Mouse (Mus musculus) heart, postnatal 0 days (tissue): ENCODE measurements around the gene Kyat1. TPM values are rescaled to one million over a fixed set of nuclear protein-coding genes. Genes with fewer than 3 reads are reported as not detected.
"Not testable (repeated sequence)": the region's sequence is repeated elsewhere in the genome, so short reads cannot be mapped to it uniquely, and the experiment has no call there.

Source experiments
- ATAC-seq: fragments of 200-750 bp; cut with Nextera tagmentation; 2 replicates; pipeline ENCODE4 v1.8.0; 2017; ENCODE audit warnings: low read depth, moderate number of reproducible peaks, moderate library complexity; ENCODE audit not compliant: insufficient read depth
- DNase-seq: peaks from one replicate; pipeline ENCODE4 v3.0.0-alpha.2; 2016; ENCODE audit warnings: low spot score
- H3K27ac ChIP-seq: fragments of 300-500 bp; sonication (generic); 2 replicates; pipeline ENCODE4 v1.5.1; 2014; ENCODE audit warnings: low read depth, mild to moderate bottlenecking
- H3K27me3 ChIP-seq: fragments of 300-500 bp; sonication (generic); 2 replicates; pipeline ENCODE4 v1.6.1; 2014; ENCODE audit warnings: low read length, mixed read lengths; ENCODE audit not compliant: control insufficient read depth, insufficient read depth
- H3K36me3 ChIP-seq: fragments of 300-500 bp; sonication (generic); replicated peaks from 2 replicates; pipeline ENCODE4 v1.6.1; 2014; ENCODE audit warnings: low read length, mixed read lengths; ENCODE audit not compliant: control insufficient read depth, insufficient read depth
- H3K4me1 ChIP-seq: fragments of 300-500 bp; sonication (generic); 2 replicates; pipeline ENCODE4 v1.6.1; 2014; ENCODE audit warnings: antibody characterized with exemption; ENCODE audit not compliant: control insufficient read depth, insufficient read depth
- H3K4me2 ChIP-seq: fragments of 300-500 bp; sonication (generic); 2 replicates; pipeline ENCODE4 v1.6.1; 2014; ENCODE audit warnings: low read depth, mild to moderate bottlenecking, low read length, moderate library complexity
- H3K4me3 ChIP-seq: fragments of 300-500 bp; sonication (generic); 2 replicates; pipeline ENCODE4 v1.5.1; 2014; ENCODE audit warnings: low read depth, low read length
- H3K9ac ChIP-seq: fragments of 300-500 bp; sonication (generic); replicated peaks from 2 replicates; pipeline ENCODE4 v1.6.1; 2014; ENCODE audit warnings: low read depth, low read length, mixed read lengths
- H3K9me3 ChIP-seq: fragments of 300-500 bp; sonication (generic); replicated peaks from 2 replicates; pipeline ENCODE4 v1.6.1; 2016; ENCODE audit warnings: low read length; ENCODE audit not compliant: control insufficient read depth
- CTCF ChIP-seq: IDR thresholded peaks from 2 replicates; pipeline ENCODE4 v1.5.1; 2016; ENCODE audit warnings: antibody characterized with exemption, control low read depth, low read depth
- EP300 ChIP-seq: IDR thresholded peaks from 2 replicates; pipeline ENCODE4 v1.6.1; 2016; ENCODE audit warnings: antibody characterized with exemption, low read depth
- WGBS: fragments of 180-500 bp; shearing (Covaris S2); extraction: QIAGEN DNeasy Blood & Tissue Kit; methylation state at CpG from one replicate; pipeline ENCODE4 v1.1.7; 2014; 5-methylcytosine and 5-hydroxymethylcytosine counted together
- polyA plus RNA-seq: library from polyadenylated mRNA; unstranded; fragments of >200 nt; fragmentation: Nextera tagmentation; extraction: Ambion mirVana; gene quantifications from 2 replicates; pipeline ENCODE4 v1.2.1, GENCODE M21; 2015
- total RNA-seq: library from RNA; depleted of rRNA; stranded (reverse); fragments of >200 nt; gene quantifications from 2 replicates; pipeline ENCODE4 v1.2.3, GENCODE M21; 2014; ENCODE audit warnings: low replicate concordance

Gene Kyat1
- total and polyA plus RNA-seq, 2 experiments from 2014 or later: 50.7 to 76.8 TPM

GRCm38 (mm10) chr2:30171371-30171996 is 34.2 kb downstream of the Kyat1 start, which contains the start of gene Endog:
TSS of gene Endog (plus strand) at chr2:30171493.
- Histone ChIP-seq H3K9ac (peak within 1 kb of the TSS; percentile 70), H3K27me3 (no peaks in the 10 kb centered on the region), H3K4me2 (peak within 1 kb of the TSS; percentile 78), H3K9me3 (peaks cover 6% of the 10 kb centered on the region), H3K4me1 (peaks cover 7% of the 10 kb centered on the region), H3K27ac (peak within 1 kb of the TSS; percentile 97), H3K4me3 (peak within 1 kb of the TSS; percentile 71), H3K36me3 (peaks cover 38% of the 10 kb centered on the region)
- ATAC-seq (peak; percentile 98), DNase-seq (peak; percentile 91)
- TF ChIP-seq CTCF (no peak), EP300 (no peak)
- WGBS: under 1% methylated on average over 65 of the region's 75 CpGs

GRCm38 (mm10) chr2:30166677-30167076 is 39.0 kb downstream of the Kyat1 start:
- WGBS: 56% methylated on average over 4 of the region's 4 CpGs
- Histone ChIP-seq H3K9me3 (peaks cover 13% of the 10 kb centered on the region), H3K4me1 (no peaks in the 10 kb centered on the region; the same call in 1 of the 2 replicates), H3K9ac (no peak overlapping the region), H3K4me2 (no peak overlapping the region), H3K4me3 (no peak overlapping the region), H3K36me3 (no peaks in the 10 kb centered on the region), H3K27me3 (no peaks in the 10 kb centered on the region), H3K27ac (no peak overlapping the region)
- TF ChIP-seq EP300 (no peak), CTCF (0 out of 2 replicates have a peak, but pooled peaks have one; percentile 10)
- ATAC-seq: no peak
- DNase-seq: no peak

GRCm38 (mm10) chr2:30164340-30164932 is 41.2 kb downstream of the Kyat1 start:
- ATAC-seq (no peak), DNase-seq (no peak)
- Histone ChIP-seq H3K27ac (no peak overlapping the region), H3K4me2 (no peak overlapping the region), H3K4me1 (no peaks in the 10 kb centered on the region), H3K36me3 (no peaks in the 10 kb centered on the region), H3K27me3 (no peaks in the 10 kb centered on the region), H3K9ac (no peak overlapping the region), H3K4me3 (no peak overlapping the region), H3K9me3 (peaks cover 13% of the 10 kb centered on the region)
- WGBS: 53% methylated on average over 9 of the region's 9 CpGs
- TF ChIP-seq EP300: no peak
- no peak for TF ChIP-seq CTCF

GRCm38 (mm10) chr2:30161809-30162208 is 43.8 kb downstream of the Kyat1 start:
- Histone ChIP-seq H3K9me3 (peaks cover 11% of the 10 kb centered on the region), H3K27me3 (no peaks in the 10 kb centered on the region), H3K4me2 (no peak overlapping the region), H3K4me1 (no peaks in the 10 kb centered on the region), H3K36me3 (no peaks in the 10 kb centered on the region), H3K27ac (no peak overlapping the region), H3K9ac (no peak overlapping the region), H3K4me3 (no peak overlapping the region)
- ATAC-seq (no peak), DNase-seq (peak; percentile 57)
- TF ChIP-seq EP300: no peak
- TF ChIP-seq CTCF: peak; percentile 73

GRCm38 (mm10) chr2:30159871-30160270 is 45.8 kb downstream of the Kyat1 start:
- H3K4me3 ChIP-seq, H3K36me3 ChIP-seq, ATAC-seq, H3K4me2 ChIP-seq, H3K9ac ChIP-seq, H3K27me3 ChIP-seq, H3K9me3 ChIP-seq, H3K27ac ChIP-seq, DNase-seq, H3K4me1 ChIP-seq: not testable (repeated sequence)
- 70% methylated on average over 7 of the region's 10 CpGs for WGBS

- no peaks in the 10 kb centered on the region for H3K27me3 ChIP-seq
- no peaks in the 10 kb centered on the region for H3K9me3 ChIP-seq
- ATAC-seq: no peak
- H3K4me3 ChIP-seq: no peak overlapping the region
- no peak overlapping the region for H3K9ac ChIP-seq
- no peak for TF ChIP-seq EP300
- no peak for TF ChIP-seq CTCF
- no peak overlapping the region for H3K4me2 ChIP-seq
- peaks cover 43% of the 10 kb centered on the region for H3K36me3 ChIP-seq
- H3K4me1 ChIP-seq: no peaks in the 10 kb centered on the region
- WGBS: 82% methylated on average over 8 of the region's 8 CpGs
- DNase-seq: no peak
- H3K27ac ChIP-seq: no peak overlapping the region
These were observed 53.0 kb downstream of the Kyat1 start for GRCm38 (mm10) chr2:30152616-30153015.
